Mouse (Mus musculus) CD4-positive, CD25-positive, alpha-beta regulatory T cell (primary cell): ENCODE measurements around the gene Olfr319. TPM values are rescaled to one million over a fixed set of nuclear protein-coding genes. Genes with fewer than 3 reads are reported as not detected.

Experiments
- polyA plus RNA-seq: library from polyadenylated mRNA; unstranded; fragments of 100-300 nt; shearing (Covaris generic); gene quantifications from one replicate; pipeline ENCODE4 v1.2.1, GENCODE M21; 2017

Gene Olfr319
- polyA plus RNA-seq = not detected

DNA sequence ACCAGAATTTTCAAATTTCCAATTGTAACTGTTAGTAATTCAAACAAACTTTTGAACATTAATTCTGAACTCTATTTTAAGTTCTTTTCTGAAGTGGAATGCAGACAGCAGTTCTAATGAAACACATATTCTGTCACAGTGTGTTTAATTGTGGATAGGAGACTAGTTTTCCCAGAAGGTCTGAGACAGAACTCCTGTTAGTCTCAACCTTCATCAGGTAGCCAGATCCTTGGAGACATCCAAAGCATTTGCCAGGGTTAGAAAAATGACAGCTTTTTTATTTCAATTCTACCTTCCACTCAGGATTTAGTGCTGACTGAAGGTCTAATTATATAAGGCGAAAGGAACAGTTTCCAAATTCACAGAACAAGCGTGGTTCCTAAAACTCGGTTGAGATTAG is at the start of gene Olfr319:
TSS of gene Olfr319 (plus strand) at position 301 of the 400 bp plus-strand sequence.

DNA sequence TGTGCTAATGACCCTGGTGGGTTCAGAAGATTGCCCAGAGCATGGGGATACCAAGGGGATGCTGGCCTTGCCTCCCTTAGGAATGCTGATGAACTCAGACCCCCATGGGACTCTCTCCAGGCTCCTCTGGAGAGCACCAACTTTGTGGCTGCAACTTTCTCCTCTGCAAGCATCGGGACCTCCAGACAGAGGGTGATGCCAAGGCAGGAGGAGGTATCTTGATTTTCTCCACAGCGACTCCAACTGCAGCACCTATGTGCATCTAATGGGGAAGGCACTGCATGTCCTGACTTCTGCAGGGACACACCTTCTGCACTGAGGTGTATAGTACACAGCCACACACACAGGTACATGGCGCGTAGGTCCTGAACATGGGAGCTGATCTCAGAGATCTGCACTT is 40.4 kb upstream of the Olfr319 start, which contains the start of gene Olfr322:
TSS of gene Olfr322 (plus strand) at position 187 of the 400 bp plus-strand sequence.

DNA sequence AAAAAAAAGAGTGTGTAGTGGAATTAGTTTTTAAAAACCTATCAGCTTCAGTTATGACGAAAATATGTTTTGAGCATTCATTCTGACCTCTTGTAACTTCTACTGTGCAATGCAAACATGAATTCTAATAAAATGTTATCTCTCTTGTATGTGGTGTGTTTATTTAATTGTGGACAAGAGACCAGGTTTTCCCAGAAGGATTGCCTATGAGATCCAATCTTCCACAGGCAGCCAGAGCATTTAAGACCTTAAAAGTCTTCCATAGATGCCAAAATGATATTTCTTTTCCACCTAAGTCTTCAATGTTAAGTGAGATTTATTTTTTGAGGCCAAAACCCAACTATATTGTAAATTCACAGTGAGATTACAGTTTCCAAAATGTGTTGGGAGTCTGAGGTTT is 18.2 kb upstream of the Olfr319 start, which contains the start of gene Olfr320:
TSS of gene Olfr320 (plus strand) at position 301 of the 400 bp plus-strand sequence.

DNA sequence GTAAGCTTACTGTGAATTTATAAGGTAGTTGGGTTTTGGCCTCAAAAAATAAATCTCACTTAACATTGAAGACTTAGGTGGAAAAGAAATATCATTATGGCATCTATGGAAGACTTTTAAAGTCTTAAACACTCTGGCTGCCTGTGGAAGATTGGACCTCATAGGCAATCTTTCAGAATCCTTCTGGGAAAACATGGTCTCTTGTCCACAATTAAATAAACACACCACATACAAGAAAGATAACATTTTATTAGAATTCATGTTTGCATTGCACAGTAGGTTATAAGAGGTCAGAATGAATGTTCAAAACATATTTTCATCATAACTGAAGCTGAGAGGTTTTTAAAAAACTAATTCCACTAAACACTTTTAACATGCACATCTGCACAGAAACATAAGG is 25.0 kb downstream of the Olfr319 start, which contains the start of gene Olfr318:
TSS of gene Olfr318 (minus strand) at position 101 of the 400 bp plus-strand sequence.

DNA sequence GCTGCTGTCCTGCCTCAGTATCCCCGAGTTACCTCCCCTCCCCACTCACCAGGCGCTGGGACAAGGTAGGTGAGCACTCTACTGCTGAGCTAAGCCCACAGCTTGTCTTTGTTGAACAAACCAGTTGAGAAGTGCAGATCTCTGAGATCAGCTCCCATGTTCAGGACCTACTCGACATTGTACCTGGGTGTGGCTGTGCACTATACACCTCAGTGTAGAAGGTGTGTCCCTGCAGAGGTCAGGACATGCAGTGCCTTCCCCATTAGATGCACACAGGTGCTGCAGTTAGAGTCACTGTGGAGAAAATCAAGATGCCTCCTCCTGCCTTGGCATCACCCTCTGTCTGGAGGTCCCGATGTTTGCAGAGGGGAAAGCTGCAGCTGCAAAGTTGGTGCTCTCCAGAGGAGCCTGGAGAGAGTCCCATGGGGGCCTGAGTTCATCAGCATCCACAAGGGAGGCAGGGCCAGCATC is 39.9 kb downstream of the Olfr319 start, which contains the start of gene Olfr317:
TSS of gene Olfr317 (minus strand) at position 421 of the 471 bp plus-strand sequence.

DNA sequence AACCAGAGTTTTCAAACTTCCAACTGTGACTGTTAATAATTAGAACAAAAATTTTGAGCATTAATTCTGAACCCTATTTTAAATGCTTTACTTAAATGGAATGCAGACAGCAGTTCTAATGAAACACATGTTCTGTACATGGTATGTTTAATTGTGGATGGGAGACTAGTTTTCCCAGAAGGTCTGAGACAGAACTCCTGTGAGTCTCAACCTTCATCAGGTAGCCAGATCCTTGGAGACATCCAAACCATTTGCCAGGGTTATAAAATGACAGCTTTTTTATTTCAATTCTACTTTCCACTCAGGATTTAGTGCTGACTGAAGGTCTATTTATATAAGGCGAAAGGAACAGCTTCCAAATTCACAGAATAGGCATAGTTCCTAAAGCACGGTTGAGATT is 53.5 kb downstream of the Olfr319 start, which contains the start of gene Olfr316:
TSS of gene Olfr316 (plus strand) at position 301 of the 400 bp plus-strand sequence.

Other genes starting within 250 kb of the Olfr319 start
- not detected for gene Lypd9, start 246.2 kb upstream of the Olfr319 start, polyA plus RNA-seq
- gene Olfr30, start 236.9 kb upstream of the Olfr319 start, polyA plus RNA-seq = not detected
- not detected for gene Olfr332, start 206.6 kb upstream of the Olfr319 start, polyA plus RNA-seq
- gene Olfr331, start 196.6 kb upstream of the Olfr319 start, polyA plus RNA-seq = not detected
- gene Olfr330, start 164.3 kb upstream of the Olfr319 start, polyA plus RNA-seq = 0.17 TPM
- gene Olfr329-ps, start 152.7 kb upstream of the Olfr319 start, polyA plus RNA-seq = not detected
- not detected for gene Olfr328, start 143.5 kb upstream of the Olfr319 start, polyA plus RNA-seq
- gene Olfr224, start 128.6 kb upstream of the Olfr319 start, polyA plus RNA-seq = not detected
- not detected for gene Olfr325, start 121.4 kb upstream of the Olfr319 start, polyA plus RNA-seq
- gene Olfr324, start 104.0 kb upstream of the Olfr319 start, polyA plus RNA-seq = not detected
- gene 2210407C18Rik, start 83.1 kb upstream of the Olfr319 start, polyA plus RNA-seq = not detected
- gene Olfr323, start 68.7 kb upstream of the Olfr319 start, polyA plus RNA-seq = not detected
- gene Trim58, start 58.7 kb upstream of the Olfr319 start, polyA plus RNA-seq = not detected
- not detected for gene Olfr322, start 40.4 kb upstream of the Olfr319 start, polyA plus RNA-seq
- not detected for gene Olfr320, start 18.1 kb upstream of the Olfr319 start, polyA plus RNA-seq
- not detected for gene Olfr318, start 24.9 kb downstream of the Olfr319 start, polyA plus RNA-seq
- gene Olfr317, start 40.0 kb downstream of the Olfr319 start, polyA plus RNA-seq = not detected
- gene Olfr316, start 53.6 kb downstream of the Olfr319 start, polyA plus RNA-seq = not detected
- gene Olfr315, start 74.0 kb downstream of the Olfr319 start, polyA plus RNA-seq = not detected
- gene Olfr314, start 83.8 kb downstream of the Olfr319 start, polyA plus RNA-seq = not detected
- 0.66 TPM for gene Fam183b, start 102.8 kb downstream of the Olfr319 start, polyA plus RNA-seq
- not detected for gene Olfr313, start 115.8 kb downstream of the Olfr319 start, polyA plus RNA-seq
- not detected for gene Olfr312, start 130.1 kb downstream of the Olfr319 start, polyA plus RNA-seq
- gene Olfr311, start 140.1 kb downstream of the Olfr319 start, polyA plus RNA-seq = not detected
- 10.4 TPM for gene Gm12258, start 148.0 kb downstream of the Olfr319 start, polyA plus RNA-seq
- 11.1 TPM for gene 2810021J22Rik, start 168.1 kb downstream of the Olfr319 start, polyA plus RNA-seq
- gene Zfp39, start 205.1 kb downstream of the Olfr319 start, polyA plus RNA-seq = 11.0 TPM
- not detected for gene Btnl10, start 218.7 kb downstream of the Olfr319 start, polyA plus RNA-seq
- gene Rnf187, start 239.8 kb downstream of the Olfr319 start, polyA plus RNA-seq = 302 TPM
- gene Hist3h2ba, start 249.8 kb downstream of the Olfr319 start, polyA plus RNA-seq = 22.4 TPM